Mouse (Mus musculus) thymus, adult 2 months (tissue): Measurements from ENCODE around the gene Ostm1. TPM values are rescaled to one million over a fixed set of nuclear protein-coding genes. Genes with fewer than 3 reads are reported as not detected.

ENCODE experiments used
- DNase-seq: peaks from one replicate; pipeline ENCODE4 v3.0.0; 2021
- H3K27ac ChIP-seq: fragments of 200-500 bp; 2 replicates; pipeline ENCODE4 v1.5.1; 2012; ENCODE audit warnings: low read length, control low read depth; ENCODE audit not compliant: control insufficient read depth, insufficient read depth
- H3K27me3 ChIP-seq: fragments of 200-500 bp; 2 replicates; pipeline ENCODE4 v1.6.1; 2012; ENCODE audit warnings: mild to moderate bottlenecking, low read length, moderate library complexity, mixed read lengths; ENCODE audit not compliant: control insufficient read depth, insufficient read depth
- H3K36me3 ChIP-seq: fragments of 200-500 bp; 2 replicates; pipeline ENCODE4 v1.6.1; 2012; ENCODE audit warnings: mild to moderate bottlenecking, low read length, moderate library complexity; ENCODE audit not compliant: control insufficient read depth, insufficient read depth
- H3K4me1 ChIP-seq: fragments of 200-500 bp; replicated peaks from 2 replicates; pipeline ENCODE4 v1.6.1; 2012; ENCODE audit warnings: low read length; ENCODE audit not compliant: control insufficient read depth, insufficient read depth
- H3K4me3 ChIP-seq: fragments of 200-500 bp; 2 replicates; pipeline ENCODE4 v1.5.1; 2012; ENCODE audit warnings: mild to moderate bottlenecking, low read length, control low read depth, moderate library complexity; ENCODE audit not compliant: control insufficient read depth, insufficient read depth
- CTCF ChIP-seq: fragments of 200-500 bp; IDR thresholded peaks from 2 replicates; pipeline ENCODE4 v1.5.1; 2012; ENCODE audit warnings: mild to moderate bottlenecking, control low read depth, low read length, moderate library complexity, borderline replicate concordance; ENCODE audit not compliant: control insufficient read depth, poor library complexity, insufficient read depth; ENCODE audit errors: extremely low read depth
- POLR2A ChIP-seq: fragments of 200-500 bp; IDR thresholded peaks from 2 replicates; pipeline ENCODE4 v1.6.1; 2012; ENCODE audit warnings: mild to moderate bottlenecking, low read length, control low read depth, moderate library complexity; ENCODE audit not compliant: control insufficient read depth, poor library complexity, insufficient read depth; ENCODE audit errors: extremely low read depth
- WGBS: fragments of 180-500 bp; shearing (Covaris S2); methylation state at CpG from one replicate; pipeline ENCODE4 v1.1.7; 2018; 5-methylcytosine and 5-hydroxymethylcytosine counted together
- polyA plus RNA-seq: library from polyadenylated mRNA; depleted of rRNA; stranded (reverse); fragments of >200 nt; gene quantifications from 2 replicates; pipeline ENCODE4 v1.2.3, GENCODE M21; 2012

Ostm1 gene
- polyA plus RNA-seq, 1 experiment: 63.0 TPM

DNA sequence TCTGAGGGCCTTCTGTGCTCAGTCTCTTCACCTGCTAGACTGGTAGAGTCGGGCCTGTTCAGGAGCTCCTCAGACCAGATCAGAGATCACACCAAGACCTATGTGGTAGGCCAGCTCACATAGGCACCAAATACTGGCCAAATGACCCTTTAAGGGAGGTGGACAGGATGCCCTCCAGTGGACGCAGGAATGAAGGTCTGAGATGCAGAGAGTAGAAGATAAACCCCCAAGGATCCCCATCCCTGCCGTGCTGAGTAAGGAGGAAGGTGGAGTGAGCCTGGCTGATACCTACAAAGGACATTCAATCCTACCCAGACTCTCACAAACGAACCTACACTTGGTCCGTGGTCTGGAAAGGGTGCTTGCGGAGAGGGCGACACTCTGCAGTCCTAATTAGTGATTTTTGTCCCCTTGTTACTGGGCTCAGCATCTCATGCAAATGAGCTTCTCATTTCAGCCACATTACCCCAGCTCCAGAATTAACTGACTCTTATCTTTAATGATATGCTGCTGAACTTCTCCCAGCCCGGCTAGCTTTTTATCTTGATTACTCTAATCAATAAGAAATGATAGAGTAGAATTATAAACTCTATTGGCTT, 50.6 kb downstream of the Ostm1 start:
- no peaks in the 10 kb centered on the region for H3K36me3 ChIP-seq
- no peak overlapping the region for H3K27ac ChIP-seq
- WGBS: 14% methylated on average over 8 of the region's 8 CpGs
- peaks cover 42% of the 10 kb centered on the region for H3K27me3 ChIP-seq
- no peak for DNase-seq
- H3K4me3 ChIP-seq: peak overlapping the region; percentile 48; the same call in 1 of the 2 replicates
- H3K4me1 ChIP-seq: peaks cover 27% of the 10 kb centered on the region
- TF ChIP-seq CTCF: no peak
- no peak for TF ChIP-seq POLR2A

DNA sequence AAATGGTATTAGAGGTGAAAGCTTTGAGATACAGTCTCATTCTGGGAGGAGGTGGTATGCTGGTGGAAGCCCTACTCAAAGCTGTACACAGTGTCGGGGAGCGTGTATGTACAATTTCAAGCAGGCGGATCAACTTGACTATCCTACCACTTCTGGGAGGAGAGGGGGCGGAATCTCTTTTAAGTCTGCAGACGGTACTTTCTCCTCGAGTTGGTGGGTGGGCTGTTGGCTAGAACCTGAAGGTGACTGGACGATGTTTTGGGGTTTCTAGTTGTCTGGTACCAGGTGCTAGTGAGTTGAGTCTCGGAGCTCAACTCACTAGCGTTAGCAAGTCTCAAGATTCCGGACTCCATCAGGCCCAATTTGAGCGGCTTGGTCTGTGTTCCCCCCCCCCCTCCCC, 51.4 kb downstream of the Ostm1 start:
- no peak for TF ChIP-seq CTCF
- TF ChIP-seq POLR2A: no peak
- DNase-seq: no peak
- no peak overlapping the region for H3K4me3 ChIP-seq
- no peak overlapping the region for H3K27ac ChIP-seq
- WGBS: 13% methylated on average over 11 of the region's 11 CpGs
- H3K27me3 ChIP-seq: peaks cover 42% of the 10 kb centered on the region
- peaks cover 27% of the 10 kb centered on the region for H3K4me1 ChIP-seq
- no peaks in the 10 kb centered on the region for H3K36me3 ChIP-seq

DNA sequence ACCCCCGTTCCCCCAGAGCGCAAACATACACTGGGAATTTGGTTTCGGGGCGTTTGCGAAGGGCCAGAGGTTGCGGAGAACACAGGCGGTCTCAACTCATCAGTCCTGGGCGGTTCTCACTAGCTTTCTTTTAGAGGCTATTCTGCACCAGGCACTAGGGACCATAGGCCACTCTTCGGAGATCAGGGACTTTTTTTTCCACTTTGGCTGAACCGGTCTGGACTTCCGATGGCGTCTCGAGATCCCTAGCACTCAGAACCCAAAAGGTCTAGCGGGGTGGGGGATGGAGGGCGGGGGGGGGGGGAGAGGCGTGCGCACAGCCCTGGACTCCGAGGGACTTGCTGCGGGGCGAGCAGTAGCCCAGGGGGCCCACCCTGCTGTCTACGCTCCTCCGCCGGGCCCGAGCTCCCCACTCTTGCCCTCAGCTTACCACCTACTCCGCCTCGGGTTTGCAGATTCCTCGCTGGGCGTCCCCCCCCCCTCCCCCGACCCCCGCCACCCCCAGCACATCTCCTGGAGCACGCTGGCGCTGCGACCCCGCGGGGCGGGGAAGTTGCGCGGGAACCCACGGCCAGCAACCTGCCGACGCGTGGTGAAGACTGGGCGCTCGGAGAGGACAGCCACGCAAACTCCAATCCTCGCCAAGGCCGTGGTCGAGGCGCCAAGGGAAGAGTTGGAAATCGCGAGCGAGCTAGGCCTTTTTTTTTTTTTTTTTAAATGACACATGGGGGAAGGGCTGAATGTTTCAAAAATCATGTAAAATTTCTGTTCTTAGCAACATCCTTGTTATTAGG, 52.1 kb downstream of the Ostm1 start:
- Histone ChIP-seq H3K27me3 (peaks cover 38% of the 10 kb centered on the region), H3K4me3 (no peak overlapping the region)

DNA sequence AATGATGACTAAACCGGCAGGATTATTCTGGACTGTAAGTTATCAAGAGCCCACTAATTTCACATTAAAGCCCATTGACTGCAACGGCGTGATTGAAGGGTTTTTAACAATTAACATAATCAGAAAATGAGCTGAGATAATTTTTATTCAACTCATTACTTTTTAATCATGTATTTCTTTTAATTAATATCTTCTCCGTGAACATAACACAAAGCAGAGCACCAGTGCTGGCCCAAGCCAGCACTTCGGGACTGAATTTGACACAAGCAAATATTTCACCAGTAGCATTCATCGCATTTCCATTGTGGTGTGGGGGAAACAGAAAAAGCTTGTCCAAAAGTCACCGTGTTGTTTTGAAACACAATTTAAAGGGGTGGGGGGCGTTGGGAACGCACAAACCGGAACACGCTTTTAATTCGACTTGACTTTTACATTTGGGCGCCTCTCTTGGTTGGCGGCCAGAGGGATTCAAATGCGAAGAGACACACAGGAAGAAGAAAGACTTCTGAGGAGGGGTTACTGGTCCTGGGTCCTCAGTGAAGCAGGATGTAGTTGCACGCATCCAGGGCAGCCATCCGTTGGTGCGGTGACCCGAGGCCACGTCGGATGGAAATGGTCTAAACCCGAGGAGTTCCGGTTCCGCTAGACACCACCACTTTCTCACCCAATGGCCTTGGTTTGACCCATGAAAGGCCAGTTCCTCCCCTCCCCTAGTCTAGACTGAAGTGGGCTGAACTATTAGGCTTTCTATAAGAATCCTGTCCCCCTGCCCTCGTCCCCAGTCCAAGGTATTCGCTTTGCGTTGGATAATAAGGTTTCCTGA, 52.9 kb downstream of the Ostm1 start:
- Histone ChIP-seq H3K36me3 (no peaks in the 10 kb centered on the region), H3K4me1 (peaks cover 26% of the 10 kb centered on the region), H3K4me3 (peak overlapping the region; percentile 25), H3K27ac (no peak overlapping the region), H3K27me3 (peaks cover 33% of the 10 kb centered on the region)
- WGBS: 7% methylated on average over 27 of the region's 27 CpGs
- no peak for DNase-seq
- TF ChIP-seq POLR2A: no peak

More for the DNA sequence above, 52.1 kb downstream of the Ostm1 start:
- Histone ChIP-seq H3K4me1 (peaks cover 27% of the 10 kb centered on the region), H3K36me3 (no peaks in the 10 kb centered on the region), H3K27ac (no peak overlapping the region)
- DNase-seq: no peak
- no peak for TF ChIP-seq CTCF
- no peak for TF ChIP-seq POLR2A
- WGBS: 7% methylated on average over 42 of the region's 52 CpGs

DNA sequence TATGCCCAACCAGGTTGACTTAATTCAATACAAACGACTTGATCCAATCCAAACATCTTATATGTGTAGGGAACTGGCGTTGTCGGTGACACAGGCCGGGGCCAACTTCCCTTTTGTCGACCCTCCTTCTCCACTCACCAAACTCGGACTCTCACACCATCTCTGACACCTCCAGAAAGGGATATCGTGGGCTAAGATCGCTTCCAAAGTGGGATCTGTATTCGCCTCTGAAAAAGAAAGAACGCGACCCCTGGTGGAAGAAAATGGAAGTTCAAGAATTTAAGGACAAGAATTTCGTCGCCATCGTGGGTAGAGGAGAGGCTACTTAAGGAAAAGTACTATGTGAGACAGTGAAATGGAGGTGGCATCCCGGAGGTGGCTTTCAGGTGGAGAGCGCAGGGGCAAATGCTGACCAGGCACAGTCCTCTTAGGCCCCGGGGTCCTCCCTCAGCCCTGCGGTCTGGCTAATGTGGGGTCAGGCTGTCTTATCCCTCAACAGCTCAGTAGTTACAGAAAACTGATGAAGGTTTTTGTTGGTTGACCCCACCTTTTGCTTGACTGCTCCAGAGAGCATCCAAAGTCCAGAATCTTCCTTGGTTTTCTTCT, 53.7 kb downstream of the Ostm1 start:
- Histone ChIP-seq H3K36me3 (no peaks in the 10 kb centered on the region), H3K27me3 (peaks cover 26% of the 10 kb centered on the region), H3K4me3 (no peak overlapping the region), H3K4me1 (peaks cover 21% of the 10 kb centered on the region), H3K27ac (no peak overlapping the region)
- 7% methylated on average over 18 of the region's 18 CpGs for WGBS
- TF ChIP-seq CTCF: peak; percentile 39; the same call in 1 of the 2 replicates
- TF ChIP-seq POLR2A: no peak
- DNase-seq: peak; percentile 43

DNA sequence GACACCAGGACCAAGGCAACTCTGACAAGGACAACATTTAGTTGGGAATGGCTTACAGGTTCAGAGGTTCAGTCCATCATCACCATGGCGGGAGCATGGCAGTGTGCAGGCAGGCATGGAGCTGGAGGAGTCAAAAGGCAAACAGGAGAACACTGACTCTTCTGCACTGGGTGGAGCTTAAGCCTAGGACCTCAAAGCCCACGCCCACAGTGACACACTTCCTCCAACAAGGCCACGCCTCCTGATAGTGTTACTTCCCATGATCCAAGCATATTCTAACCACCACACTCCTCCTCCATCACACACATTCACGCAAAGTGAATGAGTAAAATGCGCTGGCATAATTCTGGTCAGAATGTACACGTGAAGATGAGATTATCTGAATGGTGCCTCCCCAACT, 56.2 kb downstream of the Ostm1 start:
- H3K4me3 ChIP-seq: no peak overlapping the region
- no peak for TF ChIP-seq POLR2A
- TF ChIP-seq CTCF: no peak
- no peak for DNase-seq
- no peaks in the 10 kb centered on the region for H3K36me3 ChIP-seq
- H3K27me3 ChIP-seq: peaks cover 15% of the 10 kb centered on the region
- whole genome bisulfite sequencing: 95% methylated on average over 6 of the region's 6 CpGs
- H3K27ac ChIP-seq: no peak overlapping the region
- H3K4me1 ChIP-seq: peaks cover 10% of the 10 kb centered on the region
